Mouse (Mus musculus): ENCODE measurements around the gene Ywhaq. TPM values are rescaled to one million over a fixed set of nuclear protein-coding genes. Genes with fewer than 3 reads are reported as not detected.

The Ywhaq gene
- polyA plus RNA-seq, 1 experiment from 2014 or later: 366 TPM

DNA sequence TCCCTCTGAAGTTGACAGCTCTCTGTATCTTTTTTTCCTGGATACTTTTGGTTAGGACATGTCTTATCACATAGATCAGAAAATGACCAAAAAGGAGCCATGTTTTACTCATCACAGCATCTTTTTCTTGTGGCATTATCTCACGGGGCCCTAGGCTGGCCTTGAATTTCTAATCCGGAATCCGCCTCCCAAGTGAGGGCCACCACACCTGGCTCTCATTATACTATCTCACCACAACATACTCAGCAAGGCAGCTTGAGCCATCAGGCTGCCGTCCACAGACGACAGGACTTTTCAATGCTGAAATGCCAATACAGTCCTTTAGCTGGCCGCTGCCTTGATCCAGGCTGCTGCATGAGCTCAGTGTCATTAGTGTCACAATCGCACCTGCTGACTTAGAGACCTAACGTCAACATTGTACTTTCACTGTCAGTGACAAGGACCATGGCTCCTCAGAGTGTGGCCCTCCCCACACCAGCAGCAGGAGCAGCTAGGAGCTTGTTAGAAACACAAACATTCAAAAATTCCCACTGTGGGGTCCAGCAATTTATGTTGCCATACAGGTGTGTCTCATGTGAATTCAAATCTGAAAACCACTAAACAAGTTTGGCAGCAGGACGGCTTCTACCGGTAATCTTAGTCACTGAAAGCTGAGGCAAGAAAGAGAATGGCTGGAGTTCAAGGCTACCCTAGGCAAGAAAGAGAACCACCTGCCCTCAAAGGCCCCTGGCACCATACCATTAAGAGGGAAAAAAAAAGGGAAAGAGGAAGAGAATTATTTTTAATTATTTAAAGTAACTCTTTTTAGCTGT, 52.6 kb downstream of the Ywhaq start:
- H3K9ac ChIP-seq: no peak overlapping the region
- H3K9me3 ChIP-seq (replicated peaks): no peaks in the 10 kb centered on the region
- H3K4me2 ChIP-seq: no peak overlapping the region
- H3K27me3 ChIP-seq: no peaks in the 10 kb centered on the region
- no peak overlapping the region for H3K27ac ChIP-seq
- no peaks in the 10 kb centered on the region for H3K4me1 ChIP-seq (replicated peaks)
- ATAC-seq (replicated peaks; ENCODE audit: insufficient number of reproducible peaks, insufficient read depth, low FRiP score, low read depth): no peak
- no peak overlapping the region for H3K4me3 ChIP-seq
- no peaks in the 10 kb centered on the region; the same call in 1 of the 2 replicates for H3K36me3 ChIP-seq
- 69% methylated on average over 10 of the region's 10 CpGs for WGBS

GRCm38 (mm10) chr12:21363195-21363594, 54.2 kb downstream of the Ywhaq start:
- Histone ChIP-seq H3K9me3 (replicated peaks) (no peaks in the 10 kb centered on the region), H3K4me1 (replicated peaks) (no peaks in the 10 kb centered on the region), H3K9ac (no peak overlapping the region), H3K4me2 (no peak overlapping the region), H3K27me3 (no peaks in the 10 kb centered on the region), H3K4me3 (no peak overlapping the region), H3K27ac (no peak overlapping the region), H3K36me3 (no peaks in the 10 kb centered on the region; the same call in 1 of the 2 replicates)
- ATAC-seq (replicated peaks; ENCODE audit: insufficient number of reproducible peaks, insufficient read depth, low FRiP score, low read depth): no peak
- WGBS: 89% methylated on average over 3 of the region's 3 CpGs

GRCm38 (mm10) chr12:21362686-21363085, 54.8 kb downstream of the Ywhaq start:
- Histone ChIP-seq H3K9ac (no peak overlapping the region), H3K4me2 (no peak overlapping the region), H3K27ac (no peak overlapping the region), H3K4me3 (no peak overlapping the region), H3K36me3 (no peaks in the 10 kb centered on the region; the same call in 1 of the 2 replicates), H3K27me3 (no peaks in the 10 kb centered on the region), H3K9me3 (replicated peaks) (no peaks in the 10 kb centered on the region), H3K4me1 (replicated peaks) (no peaks in the 10 kb centered on the region)
- WGBS: 50% methylated on average over 2 of the region's 2 CpGs
- no peak for ATAC-seq (replicated peaks; ENCODE audit: insufficient number of reproducible peaks, insufficient read depth, low FRiP score, low read depth)

DNA sequence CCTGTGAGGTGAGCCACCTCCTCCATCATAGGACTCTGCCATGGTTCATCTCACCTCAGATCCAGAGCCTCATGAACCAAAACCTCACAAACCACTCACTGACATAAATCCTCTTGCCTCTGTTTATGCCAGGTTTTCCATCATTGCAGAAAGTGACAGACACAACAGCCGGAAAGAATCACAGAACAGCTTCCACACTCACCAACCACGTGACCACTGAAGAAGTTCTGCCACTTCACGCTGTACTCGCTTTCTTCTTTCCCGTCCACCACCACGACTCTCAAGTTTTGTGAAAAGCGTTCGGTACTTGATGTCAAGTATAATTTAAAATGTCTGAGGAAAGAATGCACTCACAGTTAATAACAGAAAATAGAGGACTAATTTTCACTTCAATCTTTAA, 63.8 kb downstream of the Ywhaq start:
- no peak overlapping the region for H3K9ac ChIP-seq
- H3K27ac ChIP-seq: no peak overlapping the region
- ATAC-seq (replicated peaks; ENCODE audit: insufficient number of reproducible peaks, insufficient read depth, low FRiP score, low read depth): no peak
- H3K9me3 ChIP-seq (replicated peaks): no peaks in the 10 kb centered on the region; the same call in 1 of the 2 replicates
- H3K36me3 ChIP-seq: peaks cover 46% of the 10 kb centered on the region
- 95% methylated on average over 8 of the region's 8 CpGs for WGBS
- H3K4me1 ChIP-seq (replicated peaks): no peaks in the 10 kb centered on the region
- no peak overlapping the region for H3K4me3 ChIP-seq
- no peaks in the 10 kb centered on the region for H3K27me3 ChIP-seq
- H3K4me2 ChIP-seq: no peak overlapping the region

GRCm38 (mm10) chr12:21350113-21350876, 67.1 kb downstream of the Ywhaq start:
- Histone ChIP-seq H3K27ac (no peak overlapping the region), H3K4me2 (no peak overlapping the region), H3K36me3 (peaks cover 51% of the 10 kb centered on the region), H3K27me3 (no peaks in the 10 kb centered on the region), H3K9me3 (replicated peaks) (no peaks in the 10 kb centered on the region; the same call in 1 of the 2 replicates), H3K4me3 (no peak overlapping the region), H3K9ac (no peak overlapping the region), H3K4me1 (replicated peaks) (no peaks in the 10 kb centered on the region)
- ATAC-seq (replicated peaks; ENCODE audit: insufficient number of reproducible peaks, insufficient read depth, low FRiP score, low read depth): no peak
- 89% methylated on average over 7 of the region's 7 CpGs for WGBS

GRCm38 (mm10) chr12:21346972-21347371, 70.5 kb downstream of the Ywhaq start:
- ATAC-seq (replicated peaks; ENCODE audit: insufficient number of reproducible peaks, insufficient read depth, low FRiP score, low read depth): no peak
- 86% methylated on average over 7 of the region's 7 CpGs for WGBS
- Histone ChIP-seq H3K36me3 (peaks cover 45% of the 10 kb centered on the region), H3K9ac (no peak overlapping the region), H3K27me3 (no peaks in the 10 kb centered on the region), H3K4me1 (replicated peaks) (no peaks in the 10 kb centered on the region), H3K4me3 (no peak overlapping the region), H3K9me3 (replicated peaks) (no peaks in the 10 kb centered on the region; the same call in 1 of the 2 replicates), H3K4me2 (no peak overlapping the region), H3K27ac (no peak overlapping the region)

DNA sequence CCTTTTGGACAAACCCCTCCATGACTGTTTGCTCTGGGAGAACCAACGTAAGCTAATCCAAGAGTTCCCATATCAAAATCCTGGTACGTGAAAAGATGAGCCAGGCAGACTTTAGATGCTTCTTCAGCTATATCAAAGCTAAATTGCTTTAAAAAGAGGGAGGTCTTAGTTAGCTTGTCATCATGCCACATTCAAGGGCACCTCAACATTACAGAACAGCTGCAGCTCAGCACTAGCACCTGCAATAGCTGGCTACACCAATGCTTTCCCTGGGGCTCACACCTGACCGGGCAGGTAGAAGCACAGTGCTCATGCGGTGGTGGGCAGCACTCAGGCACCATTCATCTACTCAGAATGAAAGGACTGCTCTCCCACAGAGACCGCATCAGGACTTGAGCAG, 76.8 kb downstream of the Ywhaq start:
- no peak overlapping the region for H3K4me2 ChIP-seq
- peaks cover 45% of the 10 kb centered on the region for H3K36me3 ChIP-seq
- no peaks in the 10 kb centered on the region for H3K9me3 ChIP-seq (replicated peaks)
- no peak overlapping the region for H3K27ac ChIP-seq
- no peak for ATAC-seq (replicated peaks; ENCODE audit: insufficient number of reproducible peaks, insufficient read depth, low FRiP score, low read depth)
- H3K4me3 ChIP-seq: no peak overlapping the region
- no peak overlapping the region for H3K9ac ChIP-seq
- WGBS: 95% methylated on average over 5 of the region's 5 CpGs
- no peaks in the 10 kb centered on the region for H3K4me1 ChIP-seq (replicated peaks)
- no peaks in the 10 kb centered on the region for H3K27me3 ChIP-seq

Other genes with a start within 250 kb of the Ywhaq start
- gene Cpsf3, start 132.2 kb downstream of the Ywhaq start, polyA plus RNA-seq (2015; fragmentation: Nextera tagmentation; extraction: Ambion mirVana): 63.1 and 69.1 TPM in 2 replicates
- 35.0 and 38.7 TPM in 2 replicates for gene Itgb1bp1, start 131.4 kb downstream of the Ywhaq start, polyA plus RNA-seq (2015; fragmentation: Nextera tagmentation; extraction: Ambion mirVana)
- 37.7 and 38.7 TPM in 2 replicates for gene Iah1, start 101.2 kb downstream of the Ywhaq start, polyA plus RNA-seq (2015; fragmentation: Nextera tagmentation; extraction: Ambion mirVana)
- gene Adam17, start 44.0 kb downstream of the Ywhaq start, polyA plus RNA-seq (2015; fragmentation: Nextera tagmentation; extraction: Ambion mirVana): 25.1 and 30.2 TPM in 2 replicates

Measured in heart, embryonic 15.5 days (tissue).